Mouse (Mus musculus): Measurements from ENCODE around the gene Crtc1.

DNA sequence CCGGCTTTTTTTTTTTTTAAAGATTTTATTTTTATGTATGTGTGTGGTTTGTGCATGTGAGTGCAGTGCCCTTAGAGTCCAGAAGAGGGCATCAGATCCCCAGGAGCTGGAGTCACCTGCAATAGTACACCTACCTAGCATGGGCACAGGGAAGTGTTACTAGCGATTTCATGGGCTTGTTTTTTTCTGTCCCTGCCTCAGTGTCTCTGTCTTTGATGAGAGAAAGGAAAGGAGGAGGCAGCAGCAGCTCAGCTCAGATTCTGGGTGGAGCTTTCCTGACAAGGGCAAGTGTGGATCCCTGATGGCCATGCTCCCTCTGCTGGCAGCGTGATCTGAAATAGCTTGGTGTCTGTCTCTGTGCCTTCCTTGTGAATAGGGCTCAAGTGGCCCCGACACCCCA, 78.6 kb downstream of the Crtc1 start:
- TF ChIP-seq USF1 (IDR thresholded peaks at IDR 0.05; ENCODE audit: low read depth): no peak
- TF ChIP-seq TCF12 (IDR thresholded peaks at IDR 0.05; ENCODE audit: insufficient read depth, poor library complexity, severe bottlenecking): no peak
- no peak for TF ChIP-seq POLR2A (IDR thresholded peaks at IDR 0.05; ENCODE audit: insufficient read length, low read depth)
- TF ChIP-seq SRF (IDR thresholded peaks at IDR 0.05; ENCODE audit: control insufficient read depth, insufficient read length, low read depth): no peak
- TF ChIP-seq CEBPB (IDR thresholded peaks at IDR 0.05; ENCODE audit: insufficient read depth, poor library complexity, severe bottlenecking): no peak
- no peak for TF ChIP-seq E2F4 (IDR thresholded peaks at IDR 0.05; ENCODE audit: insufficient read depth)
- no peak for TF ChIP-seq POLR2AphosphoS2 (IDR thresholded peaks at IDR 0.05; ENCODE audit: insufficient read length, low read depth)
